Mouse (Mus musculus) midbrain, embryonic 13.5 days (tissue): ENCODE results near the gene Adamts9. TPM values are rescaled to one million over a fixed set of nuclear protein-coding genes. Genes with fewer than 3 reads are reported as not detected.

Experiments
- ATAC-seq: fragments of 200-750 bp; cut with Nextera tagmentation; 2 replicates; pipeline ENCODE4 v1.8.0; 2017; ENCODE audit warnings: mild to moderate bottlenecking, moderate TSS enrichment, moderate library complexity
- H3K27ac ChIP-seq: fragments of 300-500 bp; sonication (generic); 2 replicates; pipeline ENCODE4 v1.5.1; 2015; ENCODE audit warnings: inconsistent platforms, mild to moderate bottlenecking, moderate library complexity
- H3K27me3 ChIP-seq: fragments of 300-500 bp; sonication (generic); 2 replicates; pipeline ENCODE4 v1.6.1; 2015; ENCODE audit warnings: mild to moderate bottlenecking, inconsistent platforms
- H3K36me3 ChIP-seq: fragments of 300-500 bp; sonication (generic); 2 replicates; pipeline ENCODE4 v1.6.1; 2015; ENCODE audit warnings: mild to moderate bottlenecking, inconsistent platforms
- H3K4me1 ChIP-seq: fragments of 300-500 bp; sonication (generic); replicated peaks from 2 replicates; pipeline ENCODE4 v1.6.1; 2015; ENCODE audit warnings: inconsistent platforms
- H3K4me2 ChIP-seq: fragments of 300-500 bp; sonication (generic); replicated peaks from 2 replicates; pipeline ENCODE4 v1.6.1; 2015; ENCODE audit warnings: moderate library complexity, mild to moderate bottlenecking, inconsistent platforms
- H3K4me3 ChIP-seq: fragments of 300-500 bp; sonication (generic); replicated peaks from 2 replicates; pipeline ENCODE4 v1.5.1; 2015; ENCODE audit warnings: mild to moderate bottlenecking, inconsistent platforms
- H3K9ac ChIP-seq: fragments of 300-500 bp; sonication (generic); replicated peaks from 2 replicates; pipeline ENCODE4 v1.6.1; 2015; ENCODE audit warnings: mild to moderate bottlenecking, inconsistent platforms
- H3K9me3 ChIP-seq: fragments of 300-500 bp; sonication (generic); 2 replicates; pipeline ENCODE4 v1.6.1; 2016; ENCODE audit warnings: mild to moderate bottlenecking, inconsistent platforms
- WGBS: fragments of 180-500 bp; shearing (Covaris S2); methylation state at CpG from one replicate; pipeline ENCODE4 v1.1.7; 2015; 5-methylcytosine and 5-hydroxymethylcytosine counted together
- polyA plus RNA-seq: library from polyadenylated mRNA; unstranded; fragments of >200 nt; fragmentation: Nextera tagmentation; extraction: Ambion mirVana; gene quantifications from 2 replicates; pipeline ENCODE4 v1.2.1, GENCODE M21; 2015

Gene Adamts9
- polyA plus RNA-seq, 1 experiment from 2014 or later: 1.1 TPM

GRCm38 (mm10) chr6:92959416-92959815 lies 16.1 kb upstream of the Adamts9 start:
- H3K4me1 ChIP-seq: no peaks in the 10 kb centered on the region; the same call in 1 of the 2 replicates
- H3K9me3 ChIP-seq: no peaks in the 10 kb centered on the region
- no peaks in the 10 kb centered on the region; the same call in 1 of the 2 replicates for H3K27me3 ChIP-seq
- H3K4me2 ChIP-seq: no peak overlapping the region
- ATAC-seq: no peak
- no peaks in the 10 kb centered on the region for H3K36me3 ChIP-seq
- H3K27ac ChIP-seq: no peak overlapping the region
- WGBS: 76% methylated on average over 2 of the region's 2 CpGs
- no peak overlapping the region for H3K4me3 ChIP-seq
- H3K9ac ChIP-seq: no peak overlapping the region

- no peaks in the 10 kb centered on the region for H3K36me3 ChIP-seq
- H3K9me3 ChIP-seq: peaks cover 11% of the 10 kb centered on the region; the same call in 1 of the 2 replicates
- no peak overlapping the region for H3K9ac ChIP-seq
- no peak overlapping the region for H3K4me3 ChIP-seq
- no peak overlapping the region for H3K4me2 ChIP-seq
- H3K27ac ChIP-seq: no peak overlapping the region
- H3K4me1 ChIP-seq: peaks cover 15% of the 10 kb centered on the region
- ATAC-seq: no peak
- 93% methylated on average over 6 of the region's 6 CpGs for WGBS
- peaks cover 42% of the 10 kb centered on the region for H3K27me3 ChIP-seq
Observed at GRCm38 (mm10) chr6:92947337-92948042, 4.2 kb upstream of the Adamts9 start.

GRCm38 (mm10) chr6:92944711-92945110 lies 1.4 kb upstream of the Adamts9 start:
- no peak overlapping the region for H3K27ac ChIP-seq
- H3K27me3 ChIP-seq: peaks cover 70% of the 10 kb centered on the region
- no peak overlapping the region for H3K4me2 ChIP-seq
- WGBS: 37% methylated on average over 7 of the region's 7 CpGs
- peaks cover 11% of the 10 kb centered on the region; the same call in 1 of the 2 replicates for H3K9me3 ChIP-seq
- peaks cover 42% of the 10 kb centered on the region for H3K4me1 ChIP-seq
- no peak overlapping the region for H3K9ac ChIP-seq
- no peak for ATAC-seq
- H3K4me3 ChIP-seq: no peak overlapping the region
- H3K36me3 ChIP-seq: no peaks in the 10 kb centered on the region

- no peak for ATAC-seq
- Histone ChIP-seq H3K36me3 (no peaks in the 10 kb centered on the region), H3K9me3 (peaks cover 11% of the 10 kb centered on the region; the same call in 1 of the 2 replicates), H3K4me2 (peak overlapping the region; percentile 84), H3K9ac (no peak overlapping the region), H3K27ac (no peak overlapping the region), H3K4me1 (peaks cover 42% of the 10 kb centered on the region), H3K4me3 (peak overlapping the region; percentile 47), H3K27me3 (peaks cover 74% of the 10 kb centered on the region)
- WGBS: 3% methylated on average over 14 of the region's 14 CpGs
Observed at GRCm38 (mm10) chr6:92944048-92944685, 875 bp upstream of the Adamts9 start.

GRCm38 (mm10) chr6:92941756-92942420 lies 1.4 kb downstream of the Adamts9 start:
- H3K4me2 ChIP-seq: peak overlapping the region; percentile 84
- ATAC-seq: peak; percentile 5; the same call in 1 of the 2 replicates
- no peak overlapping the region for H3K27ac ChIP-seq
- 0% methylated on average over 30 of the region's 30 CpGs for WGBS
- H3K36me3 ChIP-seq: no peaks in the 10 kb centered on the region
- peak overlapping the region; percentile 46; the same call in 1 of the 2 replicates for H3K9ac ChIP-seq
- H3K27me3 ChIP-seq: peaks cover 86% of the 10 kb centered on the region
- H3K9me3 ChIP-seq: no peaks in the 10 kb centered on the region
- peaks cover 42% of the 10 kb centered on the region for H3K4me1 ChIP-seq
- peak overlapping the region; percentile 47 for H3K4me3 ChIP-seq

GRCm38 (mm10) chr6:92941281-92941731 lies 2.0 kb downstream of the Adamts9 start:
- under 1% methylated on average over 21 of the region's 21 CpGs for WGBS
- Histone ChIP-seq H3K4me3 (peak overlapping the region; percentile 47), H3K27ac (no peak overlapping the region), H3K36me3 (no peaks in the 10 kb centered on the region), H3K9me3 (no peaks in the 10 kb centered on the region), H3K27me3 (peaks cover 80% of the 10 kb centered on the region), H3K4me1 (peaks cover 42% of the 10 kb centered on the region), H3K9ac (0 out of 2 replicates have a peak overlapping the region, but pooled peaks have one; percentile 46), H3K4me2 (peak overlapping the region; percentile 84)
- peak; percentile 67 for ATAC-seq

GRCm38 (mm10) chr6:92940191-92941131 lies 2.8 kb downstream of the Adamts9 start:
- Histone ChIP-seq H3K4me3 (peak overlapping the region; percentile 47), H3K4me1 (peaks cover 42% of the 10 kb centered on the region), H3K4me2 (peak overlapping the region; percentile 84), H3K27me3 (peaks cover 73% of the 10 kb centered on the region), H3K36me3 (no peaks in the 10 kb centered on the region), H3K9me3 (no peaks in the 10 kb centered on the region), H3K9ac (no peak overlapping the region; the same call in 1 of the 2 replicates), H3K27ac (no peak overlapping the region)
- ATAC-seq: peak; percentile 14
- 2% methylated on average over 37 of the region's 37 CpGs for WGBS

- no peak for ATAC-seq
- 91% methylated on average over 5 of the region's 5 CpGs for WGBS
- H3K27me3 ChIP-seq: no peaks in the 10 kb centered on the region
Observed at GRCm38 (mm10) chr6:92928261-92928660, 15.0 kb downstream of the Adamts9 start.

GRCm38 (mm10) chr6:92924536-92924935 lies 18.8 kb downstream of the Adamts9 start:
- Histone ChIP-seq H3K4me2 (no peak overlapping the region), H3K27me3 (no peaks in the 10 kb centered on the region), H3K9ac (no peak overlapping the region), H3K4me1 (no peaks in the 10 kb centered on the region), H3K27ac (no peak overlapping the region), H3K36me3 (no peaks in the 10 kb centered on the region), H3K4me3 (no peak overlapping the region), H3K9me3 (no peaks in the 10 kb centered on the region)
- no peak for ATAC-seq
- 72% methylated on average over 8 of the region's 8 CpGs for WGBS

More at GRCm38 (mm10) chr6:92928261-92928660, 15.0 kb downstream of the Adamts9 start:
- Histone ChIP-seq H3K4me3 (no peak overlapping the region), H3K36me3 (no peaks in the 10 kb centered on the region), H3K27ac (no peak overlapping the region), H3K9me3 (no peaks in the 10 kb centered on the region), H3K4me1 (no peaks in the 10 kb centered on the region), H3K4me2 (no peak overlapping the region), H3K9ac (no peak overlapping the region)

GRCm38 (mm10) chr6:92921843-92922242 lies 21.4 kb downstream of the Adamts9 start:
- Histone ChIP-seq H3K36me3 (no peaks in the 10 kb centered on the region), H3K27me3 (no peaks in the 10 kb centered on the region), H3K4me2 (no peak overlapping the region), H3K9ac (no peak overlapping the region), H3K27ac (no peak overlapping the region), H3K4me3 (no peak overlapping the region), H3K9me3 (no peaks in the 10 kb centered on the region), H3K4me1 (no peaks in the 10 kb centered on the region)
- ATAC-seq: no peak
- 59% methylated on average over 4 of the region's 4 CpGs for WGBS
